Mouse (Mus musculus) right cerebral cortex, postnatal 36 days (tissue): ENCODE data around the gene Ppp1r2.
"Not testable (repeated sequence)": the region's sequence is repeated elsewhere in the genome, so short reads cannot be mapped to it uniquely, and the experiment has no call there.

Experiments
- DNase-seq, 2 experiments: peaks; one replicate each; pipeline ENCODE4 v3.0.0; 2022; ENCODE audit warnings: low spot score in 2 of 2, mixed read lengths in 1 of 2

The Ppp1r2 gene

DNA sequence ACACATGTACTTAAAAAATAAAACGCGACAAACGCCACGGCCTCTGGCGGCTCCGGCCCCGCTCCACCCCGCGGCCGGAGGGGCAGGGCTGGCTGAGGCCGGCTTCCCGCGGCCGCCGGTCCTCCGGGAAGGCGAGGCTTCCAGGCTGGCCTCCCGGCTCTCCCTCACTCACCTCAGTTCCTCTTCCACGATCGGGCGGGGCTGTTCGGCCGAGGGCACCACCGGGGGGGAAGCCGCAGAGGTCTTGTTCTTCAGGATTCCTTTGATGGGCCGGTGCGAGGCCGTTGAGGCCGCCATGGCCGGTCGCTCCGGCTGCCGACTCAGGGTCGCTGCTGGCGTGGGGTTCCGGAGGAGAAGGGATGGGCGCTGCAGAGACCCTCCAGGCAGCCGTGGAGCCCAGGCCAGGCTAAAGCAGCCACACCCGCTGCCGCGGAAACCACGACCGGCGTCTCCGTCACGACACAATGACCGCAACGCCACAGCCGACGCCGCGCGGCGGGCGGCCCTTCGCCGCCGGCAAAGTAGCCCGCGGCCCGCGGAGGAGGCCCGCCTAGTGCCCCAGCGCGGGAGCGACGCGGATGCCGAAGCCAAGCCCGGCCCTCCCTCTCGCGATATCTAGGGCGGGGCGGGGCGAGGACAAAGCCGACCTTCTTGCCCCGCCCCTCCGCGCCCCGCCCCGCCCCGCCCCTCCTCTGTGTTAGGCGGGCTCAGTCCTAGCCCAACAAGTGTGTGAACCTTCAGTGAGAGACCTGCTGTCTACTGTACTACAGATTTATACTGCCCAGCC lies at the start of gene Ppp1r2:
Ppp1r2 (minus strand) TSS at position 604 of the 787 bp plus-strand sequence.
- DNase-seq, result peak; percentile 77 to 79

- DNase-seq, result no peak
These were observed 46.4 kb upstream of the Ppp1r2 start for GRCm38 (mm10) chr16:31321501-31321900.

DNA sequence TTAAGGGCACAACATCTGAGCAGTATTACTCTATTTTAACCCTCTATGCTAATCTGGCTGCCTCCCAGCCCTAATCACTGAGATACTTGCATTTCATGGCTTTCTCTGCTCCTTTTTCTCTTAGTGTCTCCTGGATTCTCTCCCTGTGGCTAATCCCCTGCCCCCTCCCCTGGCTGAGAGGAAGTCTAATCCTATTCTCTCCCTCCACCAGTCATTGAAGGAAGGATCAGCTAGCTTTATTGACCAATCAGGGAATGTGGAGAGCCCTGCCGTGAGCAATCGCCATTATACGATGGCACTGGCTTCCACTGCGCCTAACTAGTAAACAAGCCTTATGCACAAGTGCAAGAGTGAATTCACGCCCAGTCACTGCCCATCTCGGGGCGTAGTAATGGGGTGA lies 45.9 kb upstream of the Ppp1r2 start:
- DNase-seq, result no peak

DNA sequence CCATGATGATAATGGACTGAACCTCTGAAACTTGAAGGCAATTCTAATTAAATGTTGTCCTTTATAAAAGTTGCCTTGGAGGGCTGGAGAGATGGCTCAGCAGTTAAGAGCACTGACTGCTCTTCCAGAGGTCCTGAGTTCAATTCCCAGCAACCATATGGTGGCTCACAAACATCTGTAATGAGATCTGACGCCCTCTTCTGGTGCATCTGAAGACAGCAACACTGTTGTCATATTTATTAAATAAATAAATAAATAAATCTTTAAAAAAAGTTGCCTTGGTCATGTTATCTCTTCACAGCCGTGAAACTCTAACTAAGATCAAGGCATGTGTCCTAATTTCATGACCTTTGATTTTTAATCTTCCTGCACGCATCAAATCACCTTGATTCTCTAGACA lies 44.6 kb upstream of the Ppp1r2 start:
- not testable (repeated sequence) for DNase-seq

GRCm38 (mm10) chr16:31319316-31319715 lies 44.2 kb upstream of the Ppp1r2 start:
- DNase-seq, result no peak

DNA sequence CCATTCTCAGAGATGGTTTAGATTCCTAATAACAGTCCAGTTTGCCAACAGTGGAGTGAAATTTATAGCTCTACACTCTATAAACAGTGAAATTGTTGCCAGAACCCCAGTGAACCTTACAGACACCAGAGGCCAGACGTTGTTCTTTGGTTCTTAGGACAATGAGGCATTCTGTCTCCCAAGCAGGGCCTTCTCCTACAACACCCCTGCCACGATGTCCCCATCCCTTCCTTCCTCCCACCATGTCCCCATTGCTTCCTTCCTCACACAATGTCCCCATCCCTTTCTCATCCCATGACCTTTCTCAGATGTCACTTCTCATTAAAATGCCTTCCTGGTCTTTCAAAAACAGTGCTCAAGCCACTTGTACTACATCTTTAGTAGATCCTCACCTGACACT lies 43.3 kb upstream of the Ppp1r2 start:
- no peak for DNase-seq

GRCm38 (mm10) chr16:31316246-31317143 lies 41.4 kb upstream of the Ppp1r2 start:
- not testable (repeated sequence) for DNase-seq

- DNase-seq, result no peak
These were observed 40.2 kb upstream of the Ppp1r2 start for GRCm38 (mm10) chr16:31315294-31315693.

GRCm38 (mm10) chr16:31314497-31315233 lies 39.6 kb upstream of the Ppp1r2 start, which contains the start of gene Apod:
Apod (minus strand) TSS chr16:31314808.
- DNase-seq, result no peak

- no peak for DNase-seq
These were observed 38.5 kb upstream of the Ppp1r2 start for GRCm38 (mm10) chr16:31313611-31314010.

GRCm38 (mm10) chr16:31312296-31312695 lies 37.2 kb upstream of the Ppp1r2 start:
- peak in 1 of 2 experiments; percentile 41 for DNase-seq

DNA sequence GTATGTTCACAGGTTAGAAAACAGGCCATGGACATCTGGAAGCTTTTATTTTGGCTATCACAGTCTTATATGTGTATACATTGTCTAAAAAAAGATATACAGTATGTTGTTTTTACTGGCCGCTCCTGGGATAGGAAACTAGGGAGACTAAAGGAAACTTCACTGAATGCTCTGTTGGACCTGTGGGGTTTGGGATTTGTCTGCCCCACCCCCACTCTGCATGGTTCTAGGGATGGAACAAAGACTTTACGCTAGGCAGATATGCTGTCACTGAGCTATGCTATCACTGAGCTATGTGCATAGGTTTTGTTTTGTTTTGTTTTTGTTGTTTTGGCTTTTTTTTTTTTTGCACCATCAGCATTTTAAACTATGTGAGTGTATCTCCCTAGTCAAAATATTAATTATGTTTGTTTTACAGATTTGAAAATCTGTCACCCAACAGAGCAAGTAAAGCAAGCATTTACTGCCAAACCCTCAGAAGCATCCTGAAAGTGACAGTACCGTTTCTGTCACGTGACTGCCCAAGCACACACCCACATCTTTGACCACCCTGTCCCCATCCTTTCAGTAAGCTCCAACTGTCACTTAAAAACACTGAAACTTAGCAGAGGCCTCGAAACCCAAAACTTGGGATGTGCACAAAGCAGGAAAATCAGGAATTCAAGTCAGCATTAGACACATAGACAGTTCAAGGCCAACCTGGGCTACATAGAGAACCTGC lies 30.3 kb upstream of the Ppp1r2 start:
- DNase-seq, result no peak

DNA sequence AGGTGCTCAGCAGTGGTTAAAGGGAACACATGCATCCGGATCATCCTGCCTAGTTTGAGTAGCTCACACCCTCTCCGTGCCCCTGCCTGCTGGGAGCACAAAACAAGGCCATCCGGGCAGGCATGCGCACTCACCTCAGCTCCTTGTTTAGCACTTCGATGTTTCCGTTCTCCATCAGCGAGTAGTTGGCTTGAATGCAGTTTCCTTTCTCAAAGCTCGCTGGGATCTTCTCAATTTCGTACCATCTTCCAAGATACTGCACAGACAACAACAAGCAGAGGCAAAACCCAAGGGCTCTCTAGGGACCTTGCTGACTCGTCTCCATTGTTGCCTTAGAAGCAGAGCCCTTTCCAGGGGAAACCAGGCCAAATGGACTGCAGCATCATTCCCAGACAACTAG lies 28.2 kb upstream of the Ppp1r2 start:
- DNase-seq, result no peak

DNA sequence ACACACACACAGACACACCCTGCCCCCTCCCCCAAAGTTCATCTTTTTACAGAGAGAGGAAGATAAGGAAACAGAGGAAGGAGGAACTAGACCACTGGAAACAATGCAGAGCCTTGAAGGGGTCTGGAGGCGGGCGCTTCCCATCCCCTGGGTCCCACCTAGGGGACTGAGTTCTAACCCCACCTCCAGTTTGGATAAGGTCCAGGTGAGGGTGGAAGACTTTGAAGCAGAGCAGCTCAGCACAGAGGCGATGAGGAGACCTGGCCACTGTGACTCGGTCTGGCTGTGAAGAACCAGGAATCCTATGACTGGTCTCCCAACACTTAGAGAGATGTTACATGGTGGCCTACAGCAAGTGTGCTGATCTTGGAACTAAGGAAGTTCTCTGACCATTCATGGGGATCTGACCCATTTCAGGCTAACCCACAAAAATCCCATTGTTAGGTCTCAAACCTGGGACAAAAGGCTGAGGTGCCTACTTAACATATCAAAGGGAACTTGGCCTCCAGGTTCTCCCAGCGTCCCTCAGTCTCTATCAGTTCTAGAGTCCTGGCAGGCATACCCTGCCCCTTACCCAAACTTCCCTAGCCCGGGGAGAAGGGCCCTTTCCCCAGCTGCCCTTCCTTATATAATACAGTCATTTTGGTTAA lies 25.9 kb upstream of the Ppp1r2 start:
- no peak for DNase-seq

- DNase-seq, result no peak
These were observed 25.4 kb upstream of the Ppp1r2 start for GRCm38 (mm10) chr16:31300467-31300866.

- DNase-seq, result no peak
These were observed 24.9 kb upstream of the Ppp1r2 start for GRCm38 (mm10) chr16:31299960-31300353.

DNA sequence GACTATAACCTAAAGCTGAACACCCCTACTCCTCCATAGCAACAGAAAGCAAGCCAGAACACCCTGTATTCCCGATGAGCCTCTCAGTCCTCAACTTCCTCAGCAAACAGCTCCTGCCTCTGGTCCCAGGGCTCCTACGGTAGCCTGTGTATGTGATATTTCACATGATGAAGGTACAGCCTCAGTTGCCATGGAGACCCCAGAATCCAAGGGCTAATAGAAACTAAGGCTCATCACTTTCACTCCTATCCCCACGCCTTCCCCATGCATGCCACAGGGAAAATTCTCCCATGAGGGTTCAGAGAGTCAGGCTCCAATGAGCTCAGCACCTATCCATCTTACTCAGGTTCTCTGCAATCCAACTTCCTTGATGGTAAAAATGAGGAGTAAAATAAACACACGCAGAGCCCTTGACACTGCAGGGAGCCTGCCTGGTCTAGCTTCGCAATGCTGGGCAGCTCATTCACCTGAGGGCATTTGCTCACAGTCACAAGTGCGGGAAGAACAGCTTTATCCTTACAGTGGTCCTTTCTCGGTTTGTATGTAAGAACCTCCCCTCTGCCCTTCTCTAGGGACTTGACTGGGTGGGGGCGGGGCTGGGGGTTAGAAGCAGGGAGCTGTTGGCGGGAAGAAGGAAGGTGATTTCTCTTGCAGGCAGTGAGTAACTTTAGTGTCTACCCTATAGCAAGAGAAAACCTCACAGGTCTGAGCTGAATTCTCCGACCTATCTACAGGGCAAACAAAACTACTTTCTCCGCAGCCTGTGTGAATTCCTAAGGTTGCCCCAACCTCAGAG lies 24.3 kb upstream of the Ppp1r2 start:
- DNase-seq, result no peak

DNA sequence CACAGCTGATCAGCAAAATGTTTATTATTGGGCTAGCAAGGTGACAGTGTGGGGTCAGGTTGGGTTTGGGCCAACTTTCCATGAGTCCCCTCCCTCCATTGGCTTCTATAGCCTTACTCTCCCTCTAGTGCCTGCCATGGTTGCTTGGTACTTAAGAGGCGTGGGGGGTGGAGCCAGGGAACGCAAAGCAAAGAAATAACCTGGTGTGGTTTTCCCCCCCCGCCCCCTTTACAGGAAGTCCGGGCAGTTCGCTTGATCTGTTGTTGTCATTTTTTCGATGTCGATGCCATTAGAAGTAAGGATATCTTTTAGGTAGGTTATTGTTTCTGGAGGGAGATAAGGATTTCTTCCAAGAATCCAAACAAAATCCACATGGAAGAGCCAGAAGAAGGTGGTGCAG lies 22.0 kb upstream of the Ppp1r2 start:
- DNase-seq, result no peak

GRCm38 (mm10) chr16:31293761-31294160 lies 18.7 kb upstream of the Ppp1r2 start:
- no peak for DNase-seq
